Mouse (Mus musculus): ENCODE results near the gene Gm13698. TPM values are rescaled to one million over a fixed set of nuclear protein-coding genes. Genes with fewer than 3 reads are reported as not detected.
"Not testable (repeated sequence)": the region's sequence is repeated elsewhere in the genome, so short reads cannot be mapped to it uniquely, and the experiment has no call there.

Gene Gm13698
- not detected in 2 replicates for polyA plus RNA-seq (2015; fragmentation: Nextera tagmentation; extraction: Ambion mirVana)

DNA sequence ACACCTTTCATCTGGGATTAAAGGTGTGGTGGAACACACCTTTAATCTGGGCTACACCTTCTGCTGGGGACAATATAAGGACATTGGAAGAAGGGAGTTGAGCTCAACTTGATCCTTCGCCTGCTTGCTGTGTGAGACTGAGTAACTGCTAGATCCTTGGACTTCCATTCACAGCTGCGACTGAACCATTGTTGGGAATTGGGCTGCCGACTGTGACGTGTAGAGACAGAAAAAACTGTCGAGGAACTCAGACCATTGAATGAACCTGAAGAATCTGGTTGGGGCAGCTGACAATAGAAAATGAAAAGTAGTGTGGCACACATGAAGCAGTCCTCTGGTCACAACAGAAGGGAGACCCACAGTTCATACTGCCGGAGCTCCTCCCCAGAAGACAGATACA is at the start of gene Gm13698:
Gene Gm13698 (plus strand): TSS at position 301 of the 400 bp plus-strand sequence.
- H3K4me3 ChIP-seq; ATAC-seq (ENCODE audit: extremely low read depth, insufficient number of reproducible peaks, low FRiP score, low TSS enrichment); H3K9ac ChIP-seq; H3K4me2 ChIP-seq; H3K27me3 ChIP-seq (replicated peaks); H3K27ac ChIP-seq (replicated peaks); H3K4me1 ChIP-seq; H3K36me3 ChIP-seq; H3K9me3 ChIP-seq: not testable (repeated sequence)
- no CpG with 5 or more reads among the region's 6 CpGs for WGBS

- Histone ChIP-seq H3K9ac (no peak overlapping the region), H3K27ac (replicated peaks) (no peak overlapping the region), H3K9me3 (no peaks in the 10 kb centered on the region), H3K36me3 (no peaks in the 10 kb centered on the region), H3K4me2 (no peak overlapping the region), H3K4me3 (no peak overlapping the region), H3K4me1 (no peaks in the 10 kb centered on the region), H3K27me3 (replicated peaks) (no peaks in the 10 kb centered on the region)
- 68% methylated on average over 2 of the region's 2 CpGs for whole genome bisulfite sequencing
- ATAC-seq (ENCODE audit: extremely low read depth, insufficient number of reproducible peaks, low FRiP score, low TSS enrichment) = no peak
Observed at GRCm38 (mm10) chr2:83929478-83930088, 25.9 kb upstream of the Gm13698 start.

- H3K9ac ChIP-seq = no peak within 1 kb of the TSS
- under 1% methylated on average over 20 of the region's 20 CpGs for WGBS
- peak within 1 kb of the TSS; percentile 66 for H3K4me2 ChIP-seq
- H3K36me3 ChIP-seq = no peaks in the 10 kb centered on the region
- no peaks in the 10 kb centered on the region for H3K9me3 ChIP-seq
- H3K27me3 ChIP-seq (replicated peaks) = no peaks in the 10 kb centered on the region
- no peak for ATAC-seq (ENCODE audit: extremely low read depth, insufficient number of reproducible peaks, low FRiP score, low TSS enrichment)
- peak within 1 kb of the TSS; percentile 38 for H3K4me3 ChIP-seq
- H3K27ac ChIP-seq (replicated peaks) = no peak within 1 kb of the TSS
- H3K4me1 ChIP-seq = peaks cover 5% of the 10 kb centered on the region; the same call in 1 of the 2 replicates
Observed at GRCm38 (mm10) chr2:83940931-83941361, 14.5 kb upstream of the Gm13698 start, which contains the start of gene Zswim2. Zswim2 (minus strand) TSS chr2:83941228.

DNA sequence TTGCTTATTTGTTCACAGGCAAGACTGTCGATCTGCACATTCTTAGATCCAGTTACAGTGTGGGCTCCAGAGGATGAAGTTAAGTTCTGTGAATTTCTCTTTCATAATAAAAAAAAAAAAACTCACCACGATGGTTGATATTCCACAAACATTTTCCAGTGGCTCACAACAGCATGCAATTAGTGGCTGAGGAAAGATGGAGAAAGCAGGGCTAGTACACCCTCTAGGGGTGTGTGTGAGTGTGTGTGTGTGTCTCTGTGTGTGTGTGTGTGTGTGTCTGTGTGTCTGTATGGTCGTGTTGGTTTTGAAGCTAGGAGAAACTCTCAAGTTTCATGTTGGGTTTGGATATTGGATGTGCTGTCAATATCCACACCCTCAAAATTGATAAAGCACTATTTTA is 14.1 kb upstream of the Gm13698 start:
- H3K4me2 ChIP-seq = peak overlapping the region; percentile 66
- H3K27me3 ChIP-seq (replicated peaks) = no peaks in the 10 kb centered on the region
- no peaks in the 10 kb centered on the region for H3K9me3 ChIP-seq
- WGBS = 38% methylated on average over 3 of the region's 3 CpGs
- no peaks in the 10 kb centered on the region for H3K36me3 ChIP-seq
- H3K4me3 ChIP-seq = peak overlapping the region; percentile 38
- H3K9ac ChIP-seq = no peak overlapping the region
- no peak for ATAC-seq (ENCODE audit: extremely low read depth, insufficient number of reproducible peaks, low FRiP score, low TSS enrichment)
- H3K4me1 ChIP-seq = peaks cover 5% of the 10 kb centered on the region; the same call in 1 of the 2 replicates
- H3K27ac ChIP-seq (replicated peaks) = no peak overlapping the region

DNA sequence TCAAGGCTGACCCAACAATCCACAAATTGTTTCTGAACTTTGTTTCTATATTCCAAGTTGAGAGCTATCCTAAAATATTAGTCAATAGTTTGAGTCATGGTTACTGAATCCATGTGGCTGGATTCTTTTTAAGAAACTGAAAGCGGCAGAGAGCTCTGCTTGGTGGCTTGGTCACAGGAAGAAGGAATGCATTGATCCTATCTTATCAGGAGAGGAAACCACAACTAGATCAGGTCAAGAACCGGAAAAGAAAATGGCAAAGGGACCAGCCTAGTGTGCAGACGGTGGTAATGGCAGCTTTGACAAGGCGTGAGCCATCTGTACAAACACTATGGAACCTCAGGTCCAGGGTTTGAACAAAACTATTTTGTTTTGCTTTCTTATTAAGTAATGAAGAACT is 13.7 kb upstream of the Gm13698 start:
- 34% methylated on average over 4 of the region's 4 CpGs for WGBS
- ATAC-seq (ENCODE audit: extremely low read depth, insufficient number of reproducible peaks, low FRiP score, low TSS enrichment) = no peak
- H3K9ac ChIP-seq = no peak overlapping the region

GRCm38 (mm10) chr2:83961203-83961602 is 5.7 kb downstream of the Gm13698 start, which contains the start of gene Gm13693:
Gm13693 (plus strand) TSS chr2:83961503.
- H3K27ac ChIP-seq (replicated peaks); H3K36me3 ChIP-seq; H3K27me3 ChIP-seq (replicated peaks); H3K9me3 ChIP-seq; H3K4me3 ChIP-seq; ATAC-seq (ENCODE audit: extremely low read depth, insufficient number of reproducible peaks, low FRiP score, low TSS enrichment); H3K4me1 ChIP-seq; H3K9ac ChIP-seq; H3K4me2 ChIP-seq: not testable (repeated sequence)
- WGBS = no CpG with 5 or more reads among the region's 6 CpGs

More for the DNA sequence above, 13.7 kb upstream of the Gm13698 start:
- Histone ChIP-seq H3K27ac (replicated peaks) (no peak overlapping the region), H3K9me3 (no peaks in the 10 kb centered on the region), H3K4me3 (no peak overlapping the region), H3K27me3 (replicated peaks) (no peaks in the 10 kb centered on the region), H3K4me1 (peaks cover 5% of the 10 kb centered on the region; the same call in 1 of the 2 replicates), H3K36me3 (no peaks in the 10 kb centered on the region), H3K4me2 (no peak overlapping the region)

GRCm38 (mm10) chr2:83967013-83967412 is 11.5 kb downstream of the Gm13698 start, which contains the start of gene Gm13695:
Gm13695 (plus strand) TSS chr2:83967313.
- not testable (repeated sequence) for H3K27me3 ChIP-seq (replicated peaks); ATAC-seq (ENCODE audit: extremely low read depth, insufficient number of reproducible peaks, low FRiP score, low TSS enrichment); H3K27ac ChIP-seq (replicated peaks); H3K4me3 ChIP-seq; H3K9me3 ChIP-seq; H3K4me2 ChIP-seq; H3K4me1 ChIP-seq; H3K36me3 ChIP-seq; H3K9ac ChIP-seq
- WGBS = no CpG with 5 or more reads among the region's 6 CpGs

DNA sequence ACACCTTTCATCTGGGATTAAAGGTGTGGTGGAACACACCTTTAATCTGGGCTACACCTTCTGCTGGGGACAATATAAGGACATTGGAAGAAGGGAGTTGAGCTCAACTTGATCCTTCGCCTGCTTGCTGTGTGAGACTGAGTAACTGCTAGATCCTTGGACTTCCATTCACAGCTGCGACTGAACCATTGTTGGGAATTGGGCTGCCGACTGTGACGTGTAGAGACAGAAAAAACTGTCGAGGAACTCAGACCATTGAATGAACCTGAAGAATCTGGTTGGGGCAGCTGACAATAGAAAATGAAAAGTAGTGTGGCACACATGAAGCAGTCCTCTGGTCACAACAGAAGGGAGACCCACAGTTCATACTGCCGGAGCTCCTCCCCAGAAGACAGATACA is 17.3 kb downstream of the Gm13698 start, which contains the start of gene Gm13696:
Gene Gm13696 (plus strand): TSS at position 301 of the 400 bp plus-strand sequence.
- not testable (repeated sequence) for H3K27me3 ChIP-seq (replicated peaks); H3K4me3 ChIP-seq; ATAC-seq (ENCODE audit: extremely low read depth, insufficient number of reproducible peaks, low FRiP score, low TSS enrichment); H3K4me2 ChIP-seq; H3K9ac ChIP-seq; H3K36me3 ChIP-seq; H3K27ac ChIP-seq (replicated peaks); H3K9me3 ChIP-seq; H3K4me1 ChIP-seq
- no CpG with 5 or more reads among the region's 6 CpGs for WGBS

DNA sequence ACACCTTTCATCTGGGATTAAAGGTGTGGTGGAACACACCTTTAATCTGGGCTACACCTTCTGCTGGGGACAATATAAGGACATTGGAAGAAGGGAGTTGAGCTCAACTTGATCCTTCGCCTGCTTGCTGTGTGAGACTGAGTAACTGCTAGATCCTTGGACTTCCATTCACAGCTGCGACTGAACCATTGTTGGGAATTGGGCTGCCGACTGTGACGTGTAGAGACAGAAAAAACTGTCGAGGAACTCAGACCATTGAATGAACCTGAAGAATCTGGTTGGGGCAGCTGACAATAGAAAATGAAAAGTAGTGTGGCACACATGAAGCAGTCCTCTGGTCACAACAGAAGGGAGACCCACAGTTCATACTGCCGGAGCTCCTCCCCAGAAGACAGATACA is 23.1 kb downstream of the Gm13698 start, which contains the start of gene Gm13694:
Gene Gm13694 (plus strand): TSS at position 301 of the 400 bp plus-strand sequence.
- H3K4me2 ChIP-seq; H3K9me3 ChIP-seq; H3K27ac ChIP-seq (replicated peaks); H3K9ac ChIP-seq; ATAC-seq (ENCODE audit: extremely low read depth, insufficient number of reproducible peaks, low FRiP score, low TSS enrichment); H3K36me3 ChIP-seq; H3K4me3 ChIP-seq; H3K27me3 ChIP-seq (replicated peaks); H3K4me1 ChIP-seq: not testable (repeated sequence)
- no CpG with 5 or more reads among the region's 6 CpGs for WGBS

GRCm38 (mm10) chr2:83984443-83984842 is 28.9 kb downstream of the Gm13698 start, which contains the start of gene Gm13697:
Gm13697 (plus strand) TSS chr2:83984743.
- H3K4me2 ChIP-seq; H3K27me3 ChIP-seq (replicated peaks); H3K4me3 ChIP-seq; H3K9ac ChIP-seq; H3K4me1 ChIP-seq; H3K27ac ChIP-seq (replicated peaks); H3K36me3 ChIP-seq; ATAC-seq (ENCODE audit: extremely low read depth, insufficient number of reproducible peaks, low FRiP score, low TSS enrichment); H3K9me3 ChIP-seq: not testable (repeated sequence)
- WGBS = no CpG with 5 or more reads among the region's 6 CpGs

GRCm38 (mm10) chr2:83990253-83990652 is 34.8 kb downstream of the Gm13698 start, which contains the start of gene Gm13691:
Gm13691 (plus strand) TSS chr2:83990553.
- not testable (repeated sequence) for ATAC-seq (ENCODE audit: extremely low read depth, insufficient number of reproducible peaks, low FRiP score, low TSS enrichment); H3K4me3 ChIP-seq; H3K4me1 ChIP-seq; H3K27me3 ChIP-seq (replicated peaks); H3K27ac ChIP-seq (replicated peaks); H3K9me3 ChIP-seq; H3K9ac ChIP-seq; H3K36me3 ChIP-seq; H3K4me2 ChIP-seq
- no CpG with 5 or more reads among the region's 6 CpGs for WGBS

All from heart, embryonic 13.5 days (tissue).